Mouse (Mus musculus): ENCODE data around the gene AI413582.

The AI413582 gene

DNA sequence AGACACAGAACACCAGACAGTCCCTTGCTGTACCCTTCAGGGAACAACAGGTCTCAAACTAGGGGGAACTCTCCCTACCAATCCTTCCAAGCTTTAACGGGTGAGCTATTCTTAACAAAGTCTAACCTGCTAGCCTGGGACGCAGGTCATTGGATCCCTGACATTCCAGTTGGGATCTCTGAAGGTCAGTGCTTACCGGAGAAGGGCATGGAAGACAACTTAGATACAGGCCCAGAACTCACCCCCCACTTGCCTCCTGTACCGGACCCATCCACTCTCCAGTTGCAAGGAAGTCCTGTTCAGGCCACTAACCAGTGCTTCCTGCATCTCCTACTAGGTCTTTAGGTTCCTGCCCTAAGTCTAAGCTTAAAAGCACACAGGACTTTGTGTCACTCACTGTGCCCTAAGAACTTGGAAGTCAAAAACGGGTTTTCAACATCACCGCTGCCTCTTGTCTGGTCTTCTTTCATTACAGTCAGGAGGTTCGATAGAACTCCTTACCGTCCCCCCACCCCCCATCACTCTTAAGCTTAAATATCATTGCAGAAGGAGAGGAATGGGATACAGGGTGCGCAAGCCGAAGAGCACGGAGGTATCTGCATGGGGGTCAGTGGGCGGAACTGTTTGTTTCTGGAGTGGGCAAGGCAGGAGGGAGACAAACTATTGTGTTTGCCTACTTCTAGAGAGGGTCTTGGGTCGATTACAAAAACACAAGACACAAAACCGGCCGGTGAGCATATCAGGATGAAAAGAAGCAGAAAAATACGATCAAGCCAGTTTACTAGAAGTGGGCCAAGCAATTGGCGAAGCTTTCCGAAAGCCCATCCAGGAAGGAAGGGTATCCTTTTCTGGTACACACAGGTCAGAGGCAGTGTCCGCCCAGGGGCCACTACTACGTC lies 11.2 kb downstream of the AI413582 start:
- no peak for DNase-seq

DNA sequence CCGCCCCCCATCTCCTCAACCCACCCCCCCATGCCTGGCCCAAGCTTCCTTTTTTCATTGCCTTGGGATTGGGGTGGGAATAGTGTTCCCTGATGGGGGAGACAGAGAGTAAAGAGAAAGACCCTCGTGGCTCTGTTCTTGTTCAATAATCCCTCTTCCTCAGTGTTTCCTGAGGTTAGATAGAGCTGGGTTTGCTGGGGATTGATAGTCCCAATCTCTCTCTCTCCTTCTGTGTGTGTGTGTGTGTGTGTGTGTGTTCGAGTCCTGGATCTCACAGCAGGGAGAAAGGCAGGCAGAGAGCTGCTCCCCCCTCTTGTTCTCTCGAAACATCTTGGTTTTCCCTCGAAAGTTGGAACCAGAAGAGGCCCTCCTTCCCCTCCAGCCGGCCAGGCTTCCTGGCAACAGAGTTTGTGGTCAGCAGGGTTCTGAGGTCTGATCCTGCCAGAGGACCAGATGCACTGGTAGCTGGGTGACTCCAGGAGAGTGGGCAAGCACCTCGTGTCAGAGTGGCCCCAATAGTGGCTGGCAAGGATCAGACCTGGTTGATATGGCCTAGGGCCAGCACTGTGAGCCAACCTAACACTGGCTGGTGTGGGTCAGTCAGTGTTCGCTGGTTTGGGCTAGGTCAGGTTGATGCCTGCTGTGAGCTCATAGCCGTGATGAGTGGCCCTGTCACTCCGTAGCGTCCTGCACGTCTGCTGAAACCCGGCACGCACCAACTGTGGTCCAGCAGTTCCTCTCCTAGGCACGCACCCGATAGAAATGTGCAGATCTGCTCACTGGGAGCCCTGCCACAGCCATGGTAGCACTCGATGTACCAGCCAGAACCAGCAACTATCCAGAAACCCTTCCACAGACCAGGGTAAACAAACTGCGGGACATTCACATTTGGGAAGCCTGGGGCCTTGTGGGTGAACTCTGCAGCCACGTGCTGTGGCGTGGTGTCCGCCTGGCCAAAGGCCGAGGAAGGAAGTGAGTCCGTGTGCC lies 13.0 kb downstream of the AI413582 start:
- DNase-seq, result peak; percentile 47 to 49

DNA sequence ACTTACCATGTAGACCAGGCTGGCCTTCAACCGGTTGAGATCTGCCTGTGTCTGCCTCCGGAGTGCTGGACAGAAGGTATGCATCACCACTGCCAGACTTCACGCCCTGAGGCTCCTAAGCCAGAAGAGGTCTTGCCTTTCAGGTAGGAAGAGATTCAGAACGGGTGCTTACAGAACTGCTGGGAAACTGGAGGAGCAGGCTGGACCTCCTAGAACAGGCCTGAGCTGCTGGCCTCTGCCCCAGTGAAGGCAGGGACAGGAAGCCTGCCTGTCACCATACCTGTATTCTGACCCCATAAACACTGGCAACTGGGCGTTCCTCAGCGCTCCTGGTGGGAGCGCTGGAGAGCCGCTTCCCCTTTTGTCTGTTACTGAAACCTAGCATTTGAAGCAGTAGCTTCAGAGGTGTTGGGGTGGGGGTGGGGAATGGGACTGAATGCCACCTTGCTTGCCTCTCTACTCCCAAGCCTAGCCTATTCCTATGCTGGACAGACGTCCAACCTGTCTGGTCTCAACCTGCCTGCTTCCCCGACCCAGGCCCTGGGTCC lies 14.1 kb downstream of the AI413582 start:
- no peak for DNase-seq

DNA sequence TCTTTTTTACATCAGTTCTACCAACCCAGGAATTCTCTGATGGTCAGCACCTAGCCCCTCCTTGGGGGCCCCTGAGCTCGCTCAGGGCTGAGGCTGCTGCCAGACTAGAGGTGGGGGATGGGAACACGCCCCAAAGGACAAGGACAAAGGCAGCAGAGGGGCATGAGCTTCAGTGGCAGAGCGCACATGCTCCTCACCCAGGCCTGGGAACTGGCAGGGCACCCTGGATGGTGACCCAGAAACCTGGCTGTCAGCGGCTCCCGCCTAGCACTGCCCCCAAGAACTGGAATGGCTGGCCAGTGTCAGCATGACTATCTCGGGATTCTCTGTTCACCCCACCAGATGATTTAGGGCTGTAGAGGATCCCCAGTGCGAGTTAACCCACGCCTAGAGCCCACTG lies 16.3 kb downstream of the AI413582 start:
- DNase-seq, result no peak

DNA sequence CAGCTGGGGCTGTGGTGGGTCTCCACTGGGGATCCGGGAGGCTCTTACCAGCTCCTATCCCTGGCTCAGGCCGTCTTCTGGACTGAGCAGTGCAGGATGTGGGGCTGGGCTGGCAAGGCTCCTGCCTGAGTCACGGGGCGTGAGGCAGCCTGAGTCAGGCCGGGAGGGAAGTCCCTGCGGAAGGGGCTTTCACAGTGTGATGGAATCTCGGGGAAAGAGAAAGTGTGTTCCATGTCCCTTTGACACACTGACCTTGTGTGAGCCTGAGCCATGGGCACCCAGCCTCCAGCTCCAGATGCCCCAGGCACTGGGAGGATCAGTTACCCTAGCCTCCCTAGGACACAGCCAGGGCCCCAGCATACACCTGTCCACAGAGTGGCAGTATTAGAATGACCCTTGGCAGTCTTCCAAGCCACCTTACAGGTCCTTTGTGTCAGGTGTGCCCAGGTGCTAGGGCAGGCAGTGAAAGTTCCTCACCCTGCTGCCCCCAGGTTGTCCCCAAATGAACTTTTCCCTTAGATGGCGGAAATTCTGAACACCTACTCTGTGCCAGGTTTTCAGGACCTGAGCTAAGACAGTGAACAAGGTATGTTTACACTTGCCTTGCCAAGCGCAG lies 18.2 kb downstream of the AI413582 start:
- no peak for DNase-seq

DNA sequence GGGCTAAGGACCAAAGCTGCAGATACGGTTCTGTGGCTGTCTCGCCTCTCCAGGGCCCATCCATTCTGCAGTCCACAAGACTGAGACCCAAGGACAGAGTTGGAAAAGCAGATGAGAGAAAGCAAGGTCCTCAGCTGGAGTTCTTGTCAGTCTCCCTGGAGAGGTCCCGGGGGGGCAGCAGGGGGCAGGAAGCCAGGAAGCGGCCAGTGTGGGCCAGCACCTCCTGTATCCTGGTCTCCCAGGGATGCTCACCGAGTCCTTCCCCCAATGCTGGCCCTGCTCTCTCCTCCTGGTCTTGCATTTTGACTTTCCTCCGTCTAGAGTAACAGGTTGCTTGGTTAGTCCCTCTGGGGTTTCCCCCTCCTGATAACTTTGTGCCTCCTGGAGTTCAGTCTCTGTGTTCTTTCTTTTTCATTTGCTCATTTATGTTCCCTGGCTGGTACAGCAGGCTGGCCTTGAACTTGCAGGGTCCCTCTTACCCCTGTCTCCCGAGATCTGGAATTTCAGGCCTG lies 18.9 kb downstream of the AI413582 start:
- no peak for DNase-seq

DNA sequence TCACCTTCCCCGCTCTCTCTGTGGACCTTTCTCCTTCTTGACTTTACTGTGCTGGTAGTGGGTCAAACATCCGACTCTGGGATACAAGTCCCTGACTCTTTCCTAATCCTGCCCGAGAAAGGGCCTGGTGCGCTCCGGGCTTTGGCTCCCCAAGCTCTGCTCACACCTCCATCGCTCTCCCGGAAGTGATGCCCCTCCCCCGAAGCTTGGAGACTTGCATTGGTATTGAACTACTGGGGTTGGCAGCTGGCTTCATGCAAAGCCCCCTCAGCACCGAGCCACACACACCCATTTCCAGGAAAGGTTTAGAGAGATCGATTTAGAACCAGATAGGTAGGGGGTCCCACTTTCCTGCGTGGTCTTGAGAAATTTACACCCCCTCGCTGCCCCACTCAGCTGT lies 19.6 kb downstream of the AI413582 start:
- DNase-seq, result no peak

DNA sequence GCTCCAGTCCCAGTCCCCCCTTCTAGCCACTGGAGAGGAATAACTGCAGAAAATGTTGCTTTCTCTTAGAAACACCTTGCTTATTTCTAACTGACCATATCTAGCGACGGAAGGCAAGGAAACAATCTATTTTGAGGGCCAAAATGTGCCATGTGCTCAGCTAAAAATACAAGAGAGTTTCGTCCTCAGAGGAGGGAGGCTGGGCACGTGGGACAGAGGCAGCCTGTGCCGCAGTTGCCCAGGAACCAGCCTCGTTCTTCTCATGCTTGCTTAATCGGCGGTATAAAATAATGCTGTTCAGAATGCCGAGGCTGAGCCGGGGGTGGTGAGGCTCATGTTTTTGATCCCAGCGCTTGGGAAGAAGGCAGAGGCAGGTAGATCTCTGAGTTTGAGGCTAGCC lies 21.0 kb downstream of the AI413582 start:
- no peak for DNase-seq

DNA sequence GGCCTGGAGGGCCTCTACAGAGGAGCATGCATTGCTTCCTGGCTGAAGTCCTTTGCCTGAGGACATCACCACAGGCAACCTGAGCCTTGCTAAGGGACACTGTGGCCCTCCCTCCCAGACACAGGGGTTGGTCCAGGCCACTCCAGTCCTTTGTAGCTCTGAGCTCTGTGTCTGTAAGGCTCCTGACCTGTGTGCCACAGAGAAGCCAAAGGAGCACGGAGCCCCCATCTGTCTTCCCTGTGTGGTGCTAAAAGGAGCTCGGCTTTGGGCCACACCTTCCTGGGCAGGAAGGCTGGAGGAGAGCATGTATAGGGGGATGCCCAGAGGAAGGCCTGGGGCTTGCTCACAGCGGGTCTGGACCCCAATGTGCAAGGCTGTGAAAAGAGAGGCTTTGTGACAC lies 23.6 kb downstream of the AI413582 start:
- DNase-seq, result no peak

DNA sequence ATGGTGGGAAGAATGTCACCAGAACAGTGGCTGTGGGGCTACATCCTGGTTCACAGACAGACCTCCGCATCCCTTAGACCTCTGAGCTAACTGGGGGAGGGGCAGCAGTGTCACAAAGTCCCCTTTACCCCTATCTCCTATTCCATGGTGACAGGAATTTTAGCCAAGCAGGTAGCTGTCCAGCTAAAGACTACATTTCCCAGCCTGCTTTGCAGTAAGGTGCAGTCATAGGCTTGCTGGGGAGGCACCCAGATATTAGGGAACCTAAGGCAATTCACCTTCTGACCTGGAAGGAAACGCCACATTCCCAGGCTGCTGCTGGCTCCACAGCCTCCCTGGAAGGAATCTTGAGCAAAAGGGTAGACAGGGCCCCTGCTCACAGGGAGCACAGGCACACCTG lies 24.3 kb downstream of the AI413582 start:
- DNase-seq, result no peak

DNA sequence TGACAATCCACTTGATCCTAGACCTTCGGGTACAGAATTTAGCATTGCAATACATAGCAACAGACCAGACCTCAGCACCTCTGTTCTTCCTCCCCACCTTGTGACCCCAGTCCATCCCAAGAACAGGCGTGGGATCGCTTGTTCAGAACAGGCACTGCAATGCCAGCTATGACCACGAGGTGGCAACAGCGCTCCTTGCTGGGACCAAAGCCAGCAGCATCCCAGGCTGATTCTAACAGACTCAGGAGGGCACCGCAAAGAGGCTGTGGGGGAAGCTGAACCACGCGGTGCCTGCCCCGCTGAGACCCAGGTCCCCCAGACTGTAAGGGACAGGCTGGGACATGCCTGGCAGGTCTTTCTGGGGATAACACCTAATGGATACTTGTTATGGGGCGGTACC lies 30.8 kb downstream of the AI413582 start:
- DNase-seq, result peak; percentile 89 to 94

DNA sequence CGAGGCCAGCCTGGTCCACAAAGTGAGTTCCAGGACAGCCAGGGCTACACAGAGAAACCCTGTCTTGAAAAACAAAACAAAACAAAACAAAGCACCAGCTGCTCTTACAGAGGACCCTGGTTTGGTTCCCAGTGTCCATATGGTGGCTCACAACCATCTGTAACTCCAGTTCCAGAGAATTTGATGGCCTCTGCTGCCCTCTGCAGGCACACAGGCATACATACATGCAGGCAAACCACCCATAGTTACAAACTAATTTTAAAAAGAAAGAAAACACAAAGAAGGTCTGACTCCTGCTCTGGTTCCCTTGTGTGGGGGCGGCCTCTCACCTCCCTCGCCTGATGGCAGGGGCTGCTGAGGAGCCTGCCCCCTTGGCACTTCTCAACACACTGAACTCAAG lies 32.2 kb downstream of the AI413582 start:
- no peak for DNase-seq

DNA sequence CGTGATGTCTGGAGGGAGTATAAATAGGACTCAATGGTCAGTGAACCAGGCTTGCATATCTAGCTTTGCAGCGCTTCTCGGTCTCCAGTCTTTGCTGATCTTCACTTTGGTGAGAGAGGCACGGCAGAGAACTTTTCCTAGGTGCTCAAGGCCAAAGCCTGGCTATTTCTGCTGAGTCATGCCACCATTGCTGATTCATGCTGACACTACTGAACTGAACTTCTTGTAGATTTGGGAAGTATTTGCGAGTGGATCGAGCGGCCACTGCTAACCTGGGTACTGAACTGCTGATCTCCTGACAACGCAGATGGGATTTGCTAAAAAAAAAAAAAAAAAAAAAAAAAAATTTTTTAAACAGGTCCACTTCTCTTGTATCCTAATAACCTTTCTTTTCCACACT lies 33.5 kb downstream of the AI413582 start:
- no peak for DNase-seq

DNA sequence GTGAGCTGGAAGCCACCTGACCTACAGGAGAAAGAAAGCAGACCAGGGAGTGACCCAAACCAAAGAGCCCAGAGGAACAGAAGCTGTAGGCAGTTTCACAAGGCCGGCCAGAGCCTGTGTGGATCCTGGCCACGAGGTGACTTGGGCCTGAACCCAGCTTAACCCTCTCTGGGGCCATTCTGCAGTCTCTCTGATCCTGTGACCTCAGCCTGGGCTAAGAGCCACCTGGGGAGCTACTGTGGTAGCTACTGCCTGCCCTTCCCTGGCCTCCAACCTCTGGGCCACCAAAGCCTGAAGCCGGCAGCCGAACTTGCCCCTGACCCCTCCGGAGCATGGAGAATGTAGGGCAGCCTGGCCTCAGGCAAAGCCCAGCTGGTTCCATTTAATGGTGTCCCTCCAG lies 36.8 kb downstream of the AI413582 start:
- no peak for DNase-seq

DNA sequence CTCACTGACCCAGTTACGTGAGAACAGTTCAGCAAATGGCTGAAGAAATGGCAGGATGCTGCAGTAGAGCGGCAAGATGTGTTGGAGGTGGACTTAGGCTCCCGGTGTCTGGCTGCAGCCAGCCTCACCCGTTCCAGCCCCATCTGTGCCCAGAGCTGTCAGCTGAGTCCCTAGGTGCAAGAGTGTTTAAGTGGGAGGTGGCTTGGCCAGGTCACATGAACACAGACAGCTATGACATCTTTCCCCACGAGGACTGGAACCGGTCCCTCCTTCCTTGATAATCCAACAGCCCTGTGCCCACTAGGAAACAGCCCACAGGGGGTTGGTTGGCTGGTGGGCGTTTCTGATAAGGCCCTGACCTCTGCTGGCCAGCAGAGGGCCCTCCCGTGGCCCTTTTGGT lies 37.5 kb downstream of the AI413582 start:
- no peak for DNase-seq

DNA sequence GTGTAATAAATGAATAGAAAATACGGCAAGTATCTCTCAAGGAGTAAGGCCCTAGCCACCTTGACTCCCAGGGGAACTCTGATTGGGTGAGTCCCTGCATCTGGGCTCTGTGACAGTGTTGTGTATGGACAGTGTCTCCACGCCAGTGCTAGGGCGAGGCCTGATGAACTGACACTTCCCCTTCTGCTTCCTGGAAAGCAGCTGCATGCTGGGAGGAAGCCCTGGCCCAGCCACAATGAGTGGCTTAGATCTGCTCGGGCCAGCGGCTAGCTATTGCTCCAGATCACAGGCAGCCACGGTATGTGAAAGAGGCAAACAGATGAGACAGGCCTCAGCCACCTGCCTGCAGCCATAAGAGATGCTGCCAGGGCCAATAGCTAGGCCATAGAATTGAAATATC lies 38.4 kb downstream of the AI413582 start:
- DNase-seq, result no peak

DNA sequence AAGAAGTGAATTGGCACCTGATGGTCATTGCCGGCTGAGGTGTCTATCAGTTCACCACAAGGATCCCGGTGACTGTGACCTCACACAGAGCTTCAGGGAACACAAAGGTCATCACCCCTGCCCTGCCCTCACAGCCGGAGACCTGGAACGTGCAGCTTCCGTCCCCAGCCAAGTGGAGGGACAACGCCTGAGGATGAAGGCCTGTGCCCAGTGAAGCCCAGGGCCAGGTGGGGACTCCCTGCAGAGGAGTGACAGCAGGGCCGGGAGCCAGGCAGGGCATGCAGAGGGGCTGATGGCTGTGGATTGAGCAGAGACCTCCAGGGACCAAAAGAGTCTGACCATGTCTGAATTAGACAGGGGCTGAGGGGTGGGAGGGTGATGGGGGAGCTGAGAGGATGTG lies 42.4 kb downstream of the AI413582 start:
- DNase-seq, result peak in 1 of 2 experiments; percentile 28

DNA sequence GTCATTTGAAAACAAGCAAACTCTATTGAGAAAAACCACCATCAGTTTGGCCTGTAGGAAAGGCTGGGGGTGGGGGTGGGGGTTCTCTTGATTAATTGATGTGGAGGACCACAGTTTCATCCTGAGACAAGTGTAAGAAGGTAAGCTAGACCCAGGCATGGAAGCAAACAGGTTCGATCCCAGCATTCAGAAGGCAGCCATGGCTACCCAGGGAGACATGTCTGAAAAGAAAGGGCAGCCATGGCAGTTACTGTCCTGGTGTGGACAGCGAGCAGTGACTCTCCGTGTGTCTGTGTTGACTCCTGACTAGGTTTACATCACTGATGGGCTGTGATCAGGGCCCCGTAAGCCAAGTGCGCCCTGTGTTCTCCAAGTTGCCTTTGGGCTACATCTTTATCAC lies 44.3 kb downstream of the AI413582 start, which contains the start of gene Grm4:
TSS of gene Grm4 (minus strand) at position 101 of the 400 bp plus-strand sequence.
- no peak for DNase-seq

DNA sequence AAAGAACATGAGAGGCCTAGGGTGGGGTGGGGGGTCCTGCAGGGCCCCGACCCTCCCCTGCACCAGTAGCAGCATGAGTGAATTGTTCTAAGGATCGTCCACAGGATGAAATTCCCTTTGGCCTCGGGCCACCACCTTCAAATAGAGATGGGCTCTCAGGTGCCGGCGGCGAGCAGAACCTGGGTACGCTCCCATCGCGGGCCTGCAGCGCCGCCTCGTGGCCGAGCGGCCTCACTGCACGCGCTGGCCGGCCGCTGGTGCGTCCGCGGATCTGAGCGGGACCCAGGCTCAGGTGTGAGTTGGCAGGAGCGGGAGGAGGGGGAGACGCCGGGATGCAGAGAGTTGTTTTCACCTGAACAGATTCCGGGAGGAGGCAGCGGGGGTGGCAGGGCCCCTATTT lies 45.0 kb downstream of the AI413582 start:
- DNase-seq, result peak; percentile 71 to 91

DNA sequence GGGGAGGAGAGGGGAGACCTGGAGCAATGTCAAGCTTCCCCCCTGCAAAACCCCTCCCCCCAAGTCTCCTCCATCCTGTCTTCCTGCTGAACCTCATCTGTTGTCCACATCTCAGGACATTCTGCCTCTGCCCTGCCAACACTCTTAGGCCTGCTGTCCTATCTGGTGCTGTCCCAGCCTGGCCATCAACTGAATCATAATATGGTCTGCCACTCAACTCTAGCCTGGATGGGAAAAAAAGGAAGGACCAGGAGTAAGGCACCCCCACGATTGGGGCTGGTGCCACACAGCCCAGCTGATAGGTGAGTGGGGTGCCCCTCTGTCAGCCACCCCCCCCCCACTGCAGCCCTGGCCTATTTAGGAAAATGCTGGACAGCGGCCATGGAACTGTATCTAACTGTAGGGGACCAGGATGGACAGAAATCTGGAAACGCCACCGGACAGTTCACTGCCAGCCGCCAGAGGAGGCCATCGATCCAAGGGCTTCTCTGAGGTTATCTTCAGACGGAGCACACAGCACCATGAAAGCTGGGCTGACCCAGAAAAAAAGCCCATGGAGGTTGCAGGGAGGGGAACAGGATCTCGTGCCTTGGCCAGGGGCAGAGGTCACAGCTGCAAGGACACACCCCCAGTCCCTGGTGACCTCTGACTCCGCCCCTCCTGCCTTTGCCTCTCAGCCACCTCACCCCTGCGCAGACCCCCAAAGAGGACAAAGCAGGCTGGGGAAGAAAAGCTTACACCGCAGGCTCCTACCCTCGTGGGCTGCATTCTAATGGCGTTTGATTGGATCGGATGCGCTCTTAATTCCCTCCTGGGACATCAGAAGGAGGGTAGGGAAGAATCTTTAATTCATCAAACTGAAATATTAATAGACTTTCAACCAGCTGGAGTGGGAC lies 46.6 kb downstream of the AI413582 start:
- DNase-seq, result peak in 1 of 2 experiments; percentile 26

DNA sequence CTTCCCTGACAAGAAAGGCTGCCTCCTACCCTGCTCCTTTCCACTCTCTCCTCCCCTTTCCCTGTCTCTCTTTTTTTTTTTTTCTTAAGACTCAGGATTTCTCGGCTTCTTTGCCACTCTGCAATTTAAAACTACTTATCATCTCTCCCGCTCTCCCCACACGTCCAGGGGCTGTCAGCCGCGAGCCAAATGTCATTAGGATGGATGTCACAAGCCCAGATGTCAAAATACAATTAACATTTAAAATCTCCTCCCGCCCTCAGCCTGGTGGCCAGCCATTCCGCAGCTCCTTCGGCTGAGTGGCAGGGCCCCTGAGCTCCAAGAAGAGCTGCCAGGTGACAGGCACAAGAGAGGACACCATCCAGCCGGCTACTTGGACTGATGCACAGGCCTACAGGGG lies 47.3 kb downstream of the AI413582 start:
- DNase-seq, result peak in 1 of 2 experiments; percentile 21

Measured in cerebellum, adult 18-20 months (tissue).